In genomic region chr6:142514912-142515311, GRCm38 (mm10) we compare ENCODE assay signal across 9 mouse cellular contexts. TPM values are rescaled to one million over a fixed set of nuclear protein-coding genes. Genes with fewer than 3 reads are reported as not detected.
DNase-seq lines count a peak whose midpoint lies in the region; ATAC-seq and TF ChIP-seq lines count a peak whose summit lies in the region.
"Had no signal": no experiment of that assay in that cellular context is flagged by ENCODE, and none has a peak within 500 bp of the region (broad histone marks: within the 10 kb centered on the region; RNA-seq: fewer than 3 reads in every experiment).

No protein-coding gene starts in this region.

- peak; percentile 67 for TF ChIP-seq CTCF in liver, adult 2 months (IDR thresholded peaks at IDR 0.05; ENCODE audit: low read depth, low read length)

- DNase-seq in CD4-positive, CD25-positive, alpha-beta regulatory T cell, adult 2 months (ENCODE audit: low read depth, low spot score), result peak; percentile 64
- DNase-seq in liver, adult 2 months (ENCODE audit: extremely low read depth, low read depth, low spot score), result peak; percentile 22
- peak; percentile 35 for DNase-seq in embryo, embryonic 9.5 days (ENCODE audit: extremely low spot score)
- DNase-seq in layer of hippocampus, postnatal 10 days (ENCODE audit: low spot score in 2 of 2), result peak; percentile 79 to 80
- DNase-seq in lung, postnatal 36 days, result peak; percentile 54
- no peak for DNase-seq in MN1 (ENCODE audit: low spot score)

- H3K36me3 ChIP-seq in liver, adult 2 months (ENCODE audit: control insufficient read depth, insufficient read depth, low read length), result no peaks in the 10 kb centered on the region
- no peaks in the 10 kb centered on the region for H3K36me3 ChIP-seq in liver, embryonic 12.5 days
- H3K36me3 ChIP-seq: limb, embryonic 12.5 days had no signal

- H3K27ac ChIP-seq in liver, adult 2 months (replicated peaks; ENCODE audit: insufficient read depth, low read depth, low read length), result no peak overlapping the region
- H3K27ac ChIP-seq in liver, embryonic 12.5 days, result no peak overlapping the region
- H3K27ac ChIP-seq: limb, embryonic 12.5 days had no signal

- no peak overlapping the region for H3K4me3 ChIP-seq in liver, adult 2 months (ENCODE audit: insufficient read depth, low read depth, low read length)
- no peak overlapping the region for H3K4me3 ChIP-seq in liver, embryonic 12.5 days
- H3K4me3 ChIP-seq: limb, embryonic 12.5 days had no signal

- no peaks in the 10 kb centered on the region for H3K79me2 ChIP-seq in liver, adult 2 months (ENCODE audit: control insufficient read depth, insufficient read depth, low read length)

- no peak overlapping the region for H3K9ac ChIP-seq in liver, adult 2 months (ENCODE audit: low read depth, low read length)
- no peak overlapping the region for H3K9ac ChIP-seq in liver, embryonic 12.5 days
- H3K9ac ChIP-seq: limb, embryonic 12.5 days had no signal

- no peaks in the 10 kb centered on the region for H3K27me3 ChIP-seq in liver, adult 2 months (ENCODE audit: control insufficient read depth, insufficient read depth, low read length)
- H3K27me3 ChIP-seq in liver, embryonic 12.5 days (replicated peaks), result peaks cover 28% of the 10 kb centered on the region

- WGBS in liver, adult 2 months, result 6% methylated on average over 10 of the region's 10 CpGs
- 3% methylated on average over 10 of the region's 10 CpGs for WGBS in liver, embryonic 12.5 days (ENCODE audit: insufficient replicate concordance)

- H3K9me3 ChIP-seq in liver, embryonic 12.5 days (replicated peaks), result no peaks in the 10 kb centered on the region
- H3K9me3 ChIP-seq: limb, embryonic 12.5 days had no signal

- TF ChIP-seq POLR2A in liver, adult 2 months (IDR thresholded peaks at IDR 0.05; ENCODE audit: extremely low read depth, insufficient read depth, low read length), result no peak

- ATAC-seq in CD4-positive, CD25-positive, alpha-beta regulatory T cell, adult 4 months, result no peak
- no peak for ATAC-seq in liver, embryonic 12.5 days

- no peak overlapping the region for H3K4me2 ChIP-seq in liver, embryonic 12.5 days
- H3K4me2 ChIP-seq: limb, embryonic 12.5 days had no signal

- peaks cover 2% of the 10 kb centered on the region; the same call in 1 of the 2 replicates for H3K4me1 ChIP-seq in liver, adult 2 months (ENCODE audit: control insufficient read depth, insufficient read depth, low read length)
- H3K4me1 ChIP-seq in liver, embryonic 12.5 days, result no peaks in the 10 kb centered on the region

RNA-seq across cellular contexts. Expression of gene Ldhb, which starts 7.2 kb away (rescaled TPM):
- 100 to 1,000 TPM in 1 of 2 experiments, 10 to 100 TPM in 1; 95.9 to 136 TPM for polyA plus RNA-seq in CD4-positive, CD25-positive, alpha-beta regulatory T cell, adult 4 months (2017; shearing (Covaris generic))
- 3.9 and 4.2 TPM in 2 replicates for total RNA-seq in liver, adult 2 months (2014; rRNA removed)
- 2.6 and 2.8 TPM in 2 replicates for polyA plus RNA-seq in liver, adult 2 months (2012; rRNA removed)
- polyA plus RNA-seq in liver, embryonic 12.5 days (2016; fragmentation: Nextera tagmentation; extraction: Ambion mirVana), result 61.7 and 63.3 TPM in 2 replicates
- total RNA-seq in layer of hippocampus, postnatal 10 days (2021), result 100 to 1,000 TPM; 323 to 334 TPM

RNA-seq across cellular contexts. Expression of gene Gys2, which starts 42.0 kb away (rescaled TPM):
- polyA plus RNA-seq in CD4-positive, CD25-positive, alpha-beta regulatory T cell, adult 4 months (2017; shearing (Covaris generic)), result not detected
- total RNA-seq in liver, adult 2 months (2014; rRNA removed), result 171 and 184 TPM in 2 replicates
- 43.1 and 51.7 TPM in 2 replicates for polyA plus RNA-seq in liver, adult 2 months (2012; rRNA removed)
- polyA plus RNA-seq in liver, embryonic 12.5 days (2016; fragmentation: Nextera tagmentation; extraction: Ambion mirVana), result 34.4 and 36.7 TPM in 2 replicates
- total RNA-seq in layer of hippocampus, postnatal 10 days (2021), result not detected
- polyA plus RNA-seq: limb, embryonic 12.5 days had no signal

RNA-seq across cellular contexts. Expression of gene Kcnj8, which starts 56.5 kb away (rescaled TPM):
- polyA plus RNA-seq in CD4-positive, CD25-positive, alpha-beta regulatory T cell, adult 4 months (2017; shearing (Covaris generic)), result not detected
- 4.2 and 6.9 TPM in 2 replicates for total RNA-seq in liver, adult 2 months (2014; rRNA removed)
- 1.8 and 3.0 TPM in 2 replicates for polyA plus RNA-seq in liver, adult 2 months (2012; rRNA removed)
- 2.5 and 3.1 TPM in 2 replicates for polyA plus RNA-seq in liver, embryonic 12.5 days (2016; fragmentation: Nextera tagmentation; extraction: Ambion mirVana)
- total RNA-seq in layer of hippocampus, postnatal 10 days (2021), result 1 to 10 TPM; 4.6 to 5.0 TPM

Comparison
In these comparisons a context has a peak if more than half of its experiments do, and no peak if none do; other contexts are left out.
1. RNA of gene Ldhb, which starts 7.2 kb away (polyA plus RNA-seq): 95.9 to 136 TPM in CD4-positive, CD25-positive, alpha-beta regulatory T cell, adult 4 months and 61.7 to 63.3 TPM in liver, embryonic 12.5 days; 2.6 to 2.8 TPM in liver, adult 2 months; every median in the first group is over 10 times any median in the second.
2. RNA of gene Gys2, which starts 42.0 kb away (polyA plus RNA-seq): 43.1 to 51.7 TPM in liver, adult 2 months and 34.4 to 36.7 TPM in liver, embryonic 12.5 days; not detected in CD4-positive, CD25-positive, alpha-beta regulatory T cell, adult 4 months; every median in the first group is over 10 times any median in the second.